Mouse (Mus musculus) right cerebral cortex, adult 18-20 months (tissue): ENCODE data around the gene Olfr916.

Experiments
- DNase-seq: peaks from one replicate; pipeline ENCODE4 v3.0.0; 2022; ENCODE audit warnings: mixed read lengths

Olfr916 gene

GRCm38 (mm10) chr9:38659775-38660174 is at the start of gene Olfr916:
Gene Olfr916 (minus strand): TSS chr9:38659875.
- DNase-seq: no peak

DNA sequence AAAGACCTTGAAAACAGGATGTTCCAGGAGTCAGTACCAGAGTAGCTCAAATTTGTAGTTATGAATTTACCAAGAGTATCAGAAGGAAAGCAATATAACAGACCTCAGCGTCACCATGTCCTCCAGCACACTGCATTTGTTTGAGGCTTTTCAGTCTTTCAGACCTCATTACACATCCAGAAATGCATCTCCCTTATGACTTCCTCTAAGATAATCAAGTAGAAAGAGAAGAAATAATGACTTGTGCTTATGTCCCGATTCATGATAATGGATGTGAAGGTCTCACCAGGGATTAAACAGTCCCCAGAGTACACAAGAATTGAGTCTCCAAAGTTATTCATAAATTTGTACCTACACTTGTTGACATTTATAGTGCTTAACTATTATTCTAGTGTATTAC is 14.8 kb upstream of the Olfr916 start, which contains the start of gene Olfr918:
Gene Olfr918, minus strand, starts transcription at position 101 of the 400 bp plus-strand sequence.
- DNase-seq: no peak

DNA sequence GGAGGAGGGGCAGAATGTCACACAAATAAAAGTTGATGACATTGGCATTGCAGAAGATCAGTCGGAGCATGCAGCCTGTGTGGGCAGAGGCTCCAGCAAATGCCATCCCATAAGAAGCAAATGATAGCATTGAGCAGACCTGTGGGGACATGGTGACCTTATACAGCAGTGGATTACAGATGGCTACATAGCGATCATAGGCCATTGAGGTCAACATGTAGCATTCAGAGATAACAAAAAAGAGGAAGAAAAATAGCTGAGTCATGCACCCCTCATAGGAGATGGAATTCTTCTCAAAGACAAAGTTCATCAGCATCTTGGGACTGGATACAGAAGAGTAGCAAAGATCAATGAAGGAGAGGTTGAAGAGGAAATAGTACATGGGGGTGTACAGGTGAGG is 13.2 kb upstream of the Olfr916 start:
- DNase-seq: no peak

- DNase-seq: no peak
Measured at GRCm38 (mm10) chr9:38665742-38666141, 6.1 kb upstream of the Olfr916 start, which contains the start of gene Olfr917. Gene Olfr917 (minus strand): TSS chr9:38665842.

- DNase-seq: no peak
Measured at GRCm38 (mm10) chr9:38632406-38632805, 27.3 kb downstream of the Olfr916 start.
